Mouse (Mus musculus) heart, adult 2 months (tissue): ENCODE measurements around the gene Dars.

ENCODE experiments used
- CTCF ChIP-seq: fragments of 200-600 bp; IDR thresholded peaks from 2 replicates; pipeline ENCODE4 v1.8.1; 2022; ENCODE audit warnings: antibody characterized with exemption, mild to moderate bottlenecking, moderate library complexity
- EP300 ChIP-seq: fragments of 200-500 bp; IDR thresholded peaks from 2 replicates; pipeline ENCODE4 v1.6.1; 2011; ENCODE audit warnings: low read depth, low read length, control low read depth; ENCODE audit not compliant: insufficient read depth

- TF ChIP-seq CTCF: peak; percentile 37
- no peak for TF ChIP-seq EP300
Observed at GRCm38 (mm10) chr1:128358916-128359553, 58.1 kb downstream of the Dars start.
